Mouse (Mus musculus) cerebellum, postnatal 10 days (tissue): ENCODE results near the gene Olfr1436.
"Not testable (repeated sequence)": the region's sequence is repeated elsewhere in the genome, so short reads cannot be mapped to it uniquely, and the experiment has no call there.

Experiments used
- DNase-seq, 2 experiments: peaks; one replicate each; pipeline ENCODE4 v3.0.0; 2021; ENCODE audit warnings: mixed read lengths in 2 of 2

The Olfr1436 gene

GRCm38 (mm10) chr19:12299030-12299429, at the start of gene Olfr1436:
Olfr1436 (minus strand) TSS chr19:12299130.
- DNase-seq: not testable (repeated sequence)

- DNase-seq: no peak
Measured at GRCm38 (mm10) chr19:12335810-12336209, 36.9 kb upstream of the Olfr1436 start, which contains the start of gene Olfr1438-ps1. Olfr1438-ps1 (minus strand) TSS chr19:12335910.

- no peak for DNase-seq
Measured at GRCm38 (mm10) chr19:12325001-12325400, 26.1 kb upstream of the Olfr1436 start, which contains the start of gene Olfr1437. Olfr1437 (minus strand) TSS chr19:12325101.

- DNase-seq: no peak
Measured at GRCm38 (mm10) chr19:12292979-12293378, 6.0 kb downstream of the Olfr1436 start.

- no peak for DNase-seq
Measured at GRCm38 (mm10) chr19:12279554-12279953, 19.4 kb downstream of the Olfr1436 start, which contains the start of gene Olfr1434. Olfr1434 (plus strand) TSS chr19:12279854.

- DNase-seq: no peak
Measured at GRCm38 (mm10) chr19:12260732-12261131, 38.2 kb downstream of the Olfr1436 start, which contains the start of gene Olfr235. Olfr235 (plus strand) TSS chr19:12261032.
